Mouse (Mus musculus): ENCODE measurements around the gene Nmrk2. TPM values are rescaled to one million over a fixed set of nuclear protein-coding genes. Genes with fewer than 3 reads are reported as not detected.
"Not testable (repeated sequence)": the region's sequence is repeated elsewhere in the genome, so short reads cannot be mapped to it uniquely, and the experiment has no call there.

Gene Nmrk2
- polyA plus RNA-seq, 1 experiment from 2014 or later: 0.41 TPM

DNA sequence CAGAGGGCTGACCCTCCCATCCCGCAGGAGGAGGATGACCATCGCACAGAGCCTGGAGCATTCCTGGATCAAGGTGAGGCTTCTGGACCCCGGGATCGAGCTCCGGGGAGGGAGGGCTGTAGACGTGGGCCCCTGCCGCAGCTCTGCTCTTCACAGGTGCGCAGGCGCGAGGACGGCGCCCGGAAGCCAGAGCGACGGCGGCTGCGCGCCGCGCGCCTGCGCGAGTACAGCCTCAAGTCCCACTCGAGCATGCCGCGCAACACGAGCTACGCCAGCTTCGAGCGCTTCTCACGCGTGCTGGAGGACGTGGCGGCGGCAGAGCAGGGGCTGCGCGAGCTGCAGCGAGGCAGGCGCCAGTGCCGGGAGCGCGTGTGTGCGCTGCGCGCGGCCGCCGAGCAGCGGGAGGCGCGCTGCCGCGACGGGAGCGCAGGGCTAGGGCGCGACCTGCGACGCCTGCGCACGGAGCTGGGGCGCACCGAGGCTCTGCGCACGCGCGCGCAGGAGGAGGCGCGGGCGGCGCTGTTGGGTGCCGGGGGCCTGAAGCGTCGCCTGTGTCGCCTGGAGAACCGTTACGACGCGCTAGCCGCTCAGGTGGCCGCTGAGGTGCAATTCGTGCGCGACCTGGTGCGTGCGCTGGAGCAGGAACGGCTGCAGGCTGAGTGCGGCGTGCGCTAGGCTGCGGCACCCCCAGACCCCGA lies 9.4 kb downstream of the Nmrk2 start:
- Histone ChIP-seq H3K27me3 (peaks cover 43% of the 10 kb centered on the region), H3K9me3 (no peaks in the 10 kb centered on the region), H3K4me2 (peak overlapping the region; percentile 97), H3K4me1 (peaks cover 33% of the 10 kb centered on the region), H3K9ac (peak overlapping the region; percentile 79), H3K4me3 (peak overlapping the region; percentile 65), H3K36me3 (peaks cover 32% of the 10 kb centered on the region), H3K27ac (peak overlapping the region; percentile 95)
- peak; percentile 80 for ATAC-seq (ENCODE audit: insufficient number of reproducible peaks, low FRiP score, low TSS enrichment, low read depth)
- under 1% methylated on average over 93 of the region's 93 CpGs for WGBS

GRCm38 (mm10) chr10:81191342-81191982 lies 10.4 kb downstream of the Nmrk2 start:
- peak overlapping the region; percentile 97 for H3K4me2 ChIP-seq
- peaks cover 42% of the 10 kb centered on the region for H3K36me3 ChIP-seq
- H3K4me1 ChIP-seq: peaks cover 33% of the 10 kb centered on the region
- peak overlapping the region; percentile 95 for H3K27ac ChIP-seq
- no peak overlapping the region for H3K9ac ChIP-seq
- no peaks in the 10 kb centered on the region for H3K9me3 ChIP-seq
- WGBS: 83% methylated on average over 18 of the region's 18 CpGs
- peak overlapping the region; percentile 65 for H3K4me3 ChIP-seq
- peaks cover 33% of the 10 kb centered on the region for H3K27me3 ChIP-seq
- ATAC-seq (ENCODE audit: insufficient number of reproducible peaks, low FRiP score, low TSS enrichment, low read depth): no peak

DNA sequence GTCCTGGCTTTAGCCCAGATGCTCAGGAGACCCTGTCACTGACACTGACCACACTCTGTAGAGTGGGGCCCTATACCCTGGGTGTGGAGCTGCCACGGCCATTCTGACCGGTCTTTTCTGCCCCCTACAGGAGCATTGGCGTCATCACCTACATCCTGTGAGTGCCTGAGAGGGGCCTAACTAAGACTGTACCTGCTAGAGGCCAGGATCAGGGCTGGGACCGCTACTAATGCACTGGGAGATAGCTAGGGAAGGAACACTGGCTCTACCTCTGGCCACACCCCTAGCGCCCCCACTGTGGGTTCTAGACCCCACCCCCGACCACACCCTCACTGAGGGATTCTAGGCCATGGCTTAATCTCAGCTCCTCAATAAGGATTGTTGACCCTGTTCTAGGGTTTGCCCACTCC lies 10.9 kb downstream of the Nmrk2 start:
- Histone ChIP-seq H3K4me1 (peaks cover 33% of the 10 kb centered on the region), H3K4me2 (no peak overlapping the region), H3K27me3 (peaks cover 28% of the 10 kb centered on the region), H3K36me3 (peaks cover 43% of the 10 kb centered on the region), H3K27ac (peak overlapping the region; percentile 95; the same call in 1 of the 2 replicates), H3K9me3 (no peaks in the 10 kb centered on the region), H3K9ac (no peak overlapping the region), H3K4me3 (no peak overlapping the region)
- WGBS: 78% methylated on average over 6 of the region's 6 CpGs
- no peak for ATAC-seq (ENCODE audit: insufficient number of reproducible peaks, low FRiP score, low TSS enrichment, low read depth)

DNA sequence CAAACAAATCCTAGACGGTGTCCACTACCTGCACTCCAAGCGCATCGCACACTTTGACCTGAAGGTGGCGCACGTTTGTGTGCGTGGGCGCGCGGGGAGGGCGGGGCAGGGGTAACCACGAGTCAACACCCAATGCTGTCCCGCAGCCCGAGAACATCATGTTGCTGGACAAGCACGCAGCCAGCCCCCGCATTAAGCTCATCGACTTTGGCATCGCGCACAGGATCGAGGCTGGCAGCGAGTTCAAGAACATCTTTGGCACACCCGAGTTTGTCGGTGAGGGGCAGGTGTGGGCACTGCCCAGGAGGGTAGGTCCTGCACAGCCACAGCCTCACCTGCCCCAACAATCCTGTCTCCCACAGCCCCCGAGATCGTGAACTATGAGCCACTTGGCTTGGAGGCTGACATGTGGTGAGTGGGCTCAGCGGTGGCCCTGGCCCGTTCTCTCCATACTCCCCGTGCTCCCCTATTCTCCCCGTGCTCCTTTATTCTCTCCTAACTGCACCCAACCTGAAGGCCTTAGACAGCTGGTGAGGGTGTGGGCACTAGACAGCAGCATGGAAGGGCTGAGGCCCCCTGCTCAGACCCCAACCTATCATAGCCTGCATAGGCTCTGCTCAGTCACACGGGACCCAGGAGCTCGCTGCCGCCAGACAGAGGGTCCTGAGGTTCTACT lies 11.5 kb downstream of the Nmrk2 start:
- Histone ChIP-seq H3K4me1 (peaks cover 33% of the 10 kb centered on the region), H3K9ac (no peak overlapping the region), H3K4me2 (no peak overlapping the region), H3K27me3 (peaks cover 22% of the 10 kb centered on the region), H3K36me3 (peaks cover 48% of the 10 kb centered on the region), H3K27ac (0 out of 2 replicates have a peak overlapping the region, but pooled peaks have one; percentile 2), H3K4me3 (no peak overlapping the region), H3K9me3 (no peaks in the 10 kb centered on the region)
- no peak for ATAC-seq (ENCODE audit: insufficient number of reproducible peaks, low FRiP score, low TSS enrichment, low read depth)
- WGBS: 72% methylated on average over 31 of the region's 31 CpGs

DNA sequence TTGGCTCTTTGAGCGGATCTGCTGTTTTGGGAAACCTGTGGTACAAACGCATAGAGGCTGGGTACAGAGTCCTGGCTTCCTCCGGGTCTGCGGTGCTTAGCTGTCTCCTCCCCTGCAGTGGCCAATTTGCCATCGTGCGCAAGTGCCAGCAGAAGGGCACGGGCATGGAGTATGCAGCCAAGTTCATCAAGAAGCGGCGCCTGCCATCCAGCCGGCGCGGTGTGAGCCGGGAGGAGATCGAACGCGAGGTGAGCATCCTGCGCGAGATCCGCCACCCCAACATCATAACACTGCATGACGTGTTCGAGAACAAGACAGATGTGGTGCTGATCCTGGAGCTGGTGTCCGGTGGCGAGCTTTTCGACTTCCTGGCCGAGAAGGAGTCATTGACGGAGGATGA lies 12.0 kb downstream of the Nmrk2 start:
- no peak overlapping the region for H3K27ac ChIP-seq
- no peak overlapping the region for H3K4me3 ChIP-seq
- peaks cover 17% of the 10 kb centered on the region for H3K27me3 ChIP-seq
- no peak for ATAC-seq (ENCODE audit: insufficient number of reproducible peaks, low FRiP score, low TSS enrichment, low read depth)
- no peak overlapping the region for H3K9ac ChIP-seq
- H3K4me2 ChIP-seq: no peak overlapping the region
- peaks cover 54% of the 10 kb centered on the region for H3K36me3 ChIP-seq
- WGBS: 77% methylated on average over 26 of the region's 26 CpGs
- H3K4me1 ChIP-seq: peaks cover 37% of the 10 kb centered on the region
- H3K9me3 ChIP-seq: no peaks in the 10 kb centered on the region

- Histone ChIP-seq H3K4me3 (no peak overlapping the region), H3K27ac (no peak overlapping the region), H3K4me1 (peaks cover 38% of the 10 kb centered on the region), H3K27me3 (no peaks in the 10 kb centered on the region), H3K36me3 (peaks cover 67% of the 10 kb centered on the region), H3K9me3 (no peaks in the 10 kb centered on the region), H3K4me2 (no peak overlapping the region), H3K9ac (no peak overlapping the region)
- 93% methylated on average over 9 of the region's 9 CpGs for WGBS
- ATAC-seq (ENCODE audit: insufficient number of reproducible peaks, low FRiP score, low TSS enrichment, low read depth): no peak
These were observed 14.7 kb downstream of the Nmrk2 start for GRCm38 (mm10) chr10:81187161-81187560.

- Histone ChIP-seq H3K4me3 (no peak overlapping the region), H3K4me1 (peaks cover 44% of the 10 kb centered on the region), H3K27me3 (no peaks in the 10 kb centered on the region), H3K27ac (peak overlapping the region; percentile 62; the same call in 1 of the 2 replicates), H3K4me2 (no peak overlapping the region), H3K9ac (no peak overlapping the region), H3K36me3 (peaks cover 73% of the 10 kb centered on the region), H3K9me3 (no peaks in the 10 kb centered on the region)
- no peak for ATAC-seq (ENCODE audit: insufficient number of reproducible peaks, low FRiP score, low TSS enrichment, low read depth)
- WGBS: 46% methylated on average over 4 of the region's 4 CpGs
These were observed 17.1 kb downstream of the Nmrk2 start for GRCm38 (mm10) chr10:81184765-81185164.

- Histone ChIP-seq H3K4me2 (peak within 1 kb of the TSS; percentile 54), H3K27ac (peak within 1 kb of the TSS; percentile 89), H3K9ac (peak within 1 kb of the TSS; percentile 57), H3K9me3 (no peaks in the 10 kb centered on the region), H3K4me1 (peaks cover 52% of the 10 kb centered on the region), H3K36me3 (peaks cover 79% of the 10 kb centered on the region), H3K4me3 (peak within 1 kb of the TSS; percentile 73), H3K27me3 (no peaks in the 10 kb centered on the region)
- ATAC-seq (ENCODE audit: insufficient number of reproducible peaks, low FRiP score, low TSS enrichment, low read depth): no peak
- WGBS: 82% methylated on average over 5 of the region's 5 CpGs
These were observed 18.0 kb downstream of the Nmrk2 start, which contains the start of gene 4930442H23Rik for GRCm38 (mm10) chr10:81183805-81184204. Gene 4930442H23Rik (minus strand): TSS chr10:81183849.

DNA sequence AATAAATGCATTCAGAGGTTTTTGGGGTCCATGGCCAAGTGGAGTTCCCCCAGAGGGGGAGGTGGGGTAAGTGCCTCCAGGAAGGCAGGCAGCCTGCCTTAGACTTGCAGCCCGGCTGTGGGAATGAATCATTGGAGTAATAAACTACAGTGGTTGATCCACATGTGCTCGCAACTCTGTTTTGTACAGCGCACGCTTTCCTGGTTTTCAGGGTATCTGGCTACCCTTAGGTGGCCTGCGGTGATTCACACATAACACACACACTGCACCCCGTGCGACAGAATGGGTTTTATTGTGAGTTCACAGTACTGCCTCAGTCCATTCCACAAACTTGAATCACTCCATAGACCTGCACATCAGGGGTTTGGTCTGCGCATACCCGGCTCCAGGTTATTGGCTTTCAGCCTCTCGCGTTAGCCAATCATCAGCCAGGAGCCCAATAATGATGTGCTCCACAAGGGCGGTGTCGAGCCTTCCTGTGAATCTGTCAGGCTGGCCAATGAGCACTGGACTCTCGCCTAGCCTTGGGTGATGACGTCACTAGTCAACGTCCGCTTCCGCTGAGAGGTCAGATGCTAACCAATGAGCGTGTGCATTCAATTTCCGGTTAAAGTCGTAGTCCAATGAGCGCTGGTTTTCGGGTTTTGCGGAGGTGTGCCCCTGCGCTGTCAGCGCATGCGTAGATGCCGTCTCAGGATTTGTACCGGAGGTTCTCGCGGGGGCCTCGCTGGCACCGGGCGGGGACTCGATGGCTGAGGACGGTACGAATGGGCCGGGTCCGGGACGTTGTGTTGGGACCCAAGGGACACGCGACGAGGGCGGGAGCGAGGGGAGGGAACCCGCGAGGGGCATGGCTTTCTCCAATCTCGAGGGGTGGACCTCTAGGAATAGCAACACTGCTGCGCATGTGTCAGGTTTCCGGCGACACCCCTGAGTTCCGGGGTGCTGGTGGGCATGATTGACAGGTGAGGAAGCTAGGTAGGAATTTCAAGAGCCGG lies 19.2 kb downstream of the Nmrk2 start, which contains the start of gene Dapk3:
Gene Dapk3 (plus strand): TSS at position 670 of the 998 bp plus-strand sequence.
- Histone ChIP-seq H3K27me3 (no peaks in the 10 kb centered on the region), H3K4me1 (peaks cover 64% of the 10 kb centered on the region), H3K4me2 (peak within 1 kb of the TSS; percentile 54), H3K36me3 (peaks cover 81% of the 10 kb centered on the region), H3K9ac (peak within 1 kb of the TSS; percentile 57), H3K27ac (peak within 1 kb of the TSS; percentile 89), H3K9me3 (no peaks in the 10 kb centered on the region), H3K4me3 (peak within 1 kb of the TSS; percentile 73)
- 4% methylated on average over 53 of the region's 53 CpGs for WGBS
- ATAC-seq (ENCODE audit: insufficient number of reproducible peaks, low FRiP score, low TSS enrichment, low read depth): peak; percentile 92

GRCm38 (mm10) chr10:81181860-81182259 lies 20.0 kb downstream of the Nmrk2 start:
- not testable (repeated sequence) for H3K27me3 ChIP-seq; ATAC-seq (ENCODE audit: insufficient number of reproducible peaks, low FRiP score, low TSS enrichment, low read depth); H3K9me3 ChIP-seq; H3K4me2 ChIP-seq; H3K9ac ChIP-seq; H3K4me3 ChIP-seq
- 76% methylated on average over 12 of the region's 12 CpGs for WGBS
- Histone ChIP-seq H3K36me3 (peaks cover 74% of the 10 kb centered on the region), H3K27ac (peak overlapping the region; percentile 54), H3K4me1 (peaks cover 67% of the 10 kb centered on the region)

DNA sequence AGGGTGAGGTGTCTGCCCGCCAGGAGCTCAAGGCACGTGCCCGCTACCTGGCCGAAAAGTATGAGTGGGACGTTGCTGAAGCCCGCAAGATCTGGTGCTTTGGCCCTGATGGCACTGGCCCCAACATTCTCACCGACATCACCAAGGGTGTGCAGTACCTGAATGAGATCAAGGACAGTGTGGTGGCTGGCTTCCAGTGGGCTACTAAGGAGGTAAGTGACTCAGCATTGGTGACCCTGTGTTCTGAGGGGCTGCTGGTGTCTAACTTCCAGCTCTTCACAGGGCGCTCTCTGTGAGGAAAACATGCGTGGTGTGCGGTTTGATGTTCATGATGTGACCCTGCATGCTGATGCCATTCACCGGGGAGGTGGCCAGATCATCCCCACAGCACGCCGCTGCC lies 20.9 kb downstream of the Nmrk2 start:
- H3K4me1 ChIP-seq: peaks cover 68% of the 10 kb centered on the region
- H3K4me3 ChIP-seq: no peak overlapping the region; the same call in 1 of the 2 replicates
- H3K27me3 ChIP-seq: no peaks in the 10 kb centered on the region
- peak overlapping the region; percentile 54; the same call in 1 of the 2 replicates for H3K27ac ChIP-seq
- peaks cover 68% of the 10 kb centered on the region for H3K36me3 ChIP-seq
- ATAC-seq (ENCODE audit: insufficient number of reproducible peaks, low FRiP score, low TSS enrichment, low read depth): no peak
- 91% methylated on average over 13 of the region's 13 CpGs for WGBS
- no peaks in the 10 kb centered on the region for H3K9me3 ChIP-seq
- no peak overlapping the region for H3K4me2 ChIP-seq
- H3K9ac ChIP-seq: no peak overlapping the region
